Mouse (Mus musculus) MEL (cell line): ENCODE data around the gene Gpr63. TPM values are rescaled to one million over a fixed set of nuclear protein-coding genes. Genes with fewer than 3 reads are reported as not detected.

Source experiments
- DNase-seq: peaks from one replicate; pipeline ENCODE4 v3.0.0; 2011; ENCODE audit warnings: low read depth, low spot score
- H3K27ac ChIP-seq: 2 replicates; pipeline ENCODE4 v1.5.1; 2012; ENCODE audit warnings: low read depth, mild to moderate bottlenecking, control low read depth, low read length, moderate library complexity; ENCODE audit not compliant: control insufficient read depth
- H3K27me3 ChIP-seq, 2 experiments: fragments of 150-350 bp in 1 of 2; sonication (generic) in 1 of 2; 2 replicates each; pipeline ENCODE4 v1.6.1; 2012; ENCODE audit warnings: low read length in 2 of 2, mild to moderate bottlenecking in 2 of 2, improper control_type of control experiment in 1 of 2, moderate library complexity in 1 of 2; ENCODE audit not compliant: insufficient read depth in 2 of 2, control insufficient read depth in 1 of 2
- H3K36me3 ChIP-seq, 2 experiments: 2 replicates each; pipeline ENCODE4 v1.6.1; 2012 to 2014; ENCODE audit warnings: low read length in 2 of 2, improper control_type of control experiment in 1 of 2, inconsistent platforms in 1 of 2, mild to moderate bottlenecking in 1 of 2; ENCODE audit not compliant: insufficient read depth in 2 of 2, control insufficient read depth in 1 of 2
- H3K4me1 ChIP-seq, 2 experiments: fragments of 150-350 bp in 1 of 2; sonication (generic) in 1 of 2; 2 replicates each; pipeline ENCODE4 v1.6.1; 2012; ENCODE audit warnings: low read length in 2 of 2, improper control_type of control experiment in 1 of 2, mild to moderate bottlenecking in 1 of 2; ENCODE audit not compliant: insufficient read depth in 2 of 2, control insufficient read depth in 1 of 2
- H3K4me3 ChIP-seq, 2 experiments: fragments of 150-350 bp in 1 of 2; sonication (generic) in 1 of 2; 2 replicates each; pipeline ENCODE4 v1.5.1; 2012; ENCODE audit warnings: low read depth in 2 of 2, low read length in 2 of 2, mild to moderate bottlenecking in 2 of 2, moderate library complexity in 2 of 2, control low read depth in 1 of 2, improper control_type of control experiment in 1 of 2; ENCODE audit not compliant: control insufficient read depth in 1 of 2, insufficient read depth in 1 of 2
- H3K79me2 ChIP-seq: 2 replicates; pipeline ENCODE4 v1.6.1; 2012; ENCODE audit warnings: mild to moderate bottlenecking, low read length, moderate library complexity; ENCODE audit not compliant: control insufficient read depth, poor library complexity, insufficient read depth
- H3K9ac ChIP-seq: 2 replicates; pipeline ENCODE4 v1.6.1; 2012; ENCODE audit warnings: low read depth, mild to moderate bottlenecking, control low read depth, low read length, moderate library complexity; ENCODE audit not compliant: control insufficient read depth, poor library complexity, severe bottlenecking
- H3K9me3 ChIP-seq: fragments of 150-350 bp; sonication (generic); replicated peaks from 2 replicates; pipeline ENCODE4 v1.6.1; 2012; ENCODE audit warnings: mild to moderate bottlenecking, low read length, improper control_type of control experiment, moderate library complexity; ENCODE audit not compliant: insufficient read depth
- BHLHE40 ChIP-seq: IDR thresholded peaks from 2 replicates; pipeline ENCODE4 v1.6.1; 2012; ENCODE audit warnings: low read depth, mild to moderate bottlenecking, inconsistent platforms, low read length, improper control_type of control experiment, borderline replicate concordance
- CHD1 ChIP-seq: IDR thresholded peaks from 2 replicates; pipeline ENCODE4 v1.6.1; 2012; ENCODE audit warnings: low read depth, mild to moderate bottlenecking, inconsistent platforms, low read length, improper control_type of control experiment
- CHD2 ChIP-seq: IDR thresholded peaks from 2 replicates; pipeline ENCODE4 v1.6.1; 2011; ENCODE audit warnings: low read length, improper control_type of control experiment
- GATA1 ChIP-seq: IDR thresholded peaks from 2 replicates; pipeline ENCODE4 v1.6.1; 2011; ENCODE audit warnings: low read depth, low read length, improper control_type of control experiment
- MAX ChIP-seq: IDR thresholded peaks from 2 replicates; pipeline ENCODE4 v1.6.1; 2011; ENCODE audit warnings: low read length, improper control_type of control experiment
- MEF2A ChIP-seq: IDR thresholded peaks from 2 replicates; pipeline ENCODE4 v1.6.1; 2014; ENCODE audit warnings: low read depth, mild to moderate bottlenecking, inconsistent platforms, low read length, improper control_type of control experiment; ENCODE audit not compliant: poor library complexity, insufficient replicate concordance, severe bottlenecking; ENCODE audit errors: extremely low read depth
- POLR2A ChIP-seq, 2 experiments: IDR thresholded peaks; 2 replicates each; pipeline ENCODE4 v1.6.1; 2011 to 2012; ENCODE audit warnings: low read length in 2 of 2, mild to moderate bottlenecking in 2 of 2, control low read depth in 1 of 2, improper control_type of control experiment in 1 of 2, low read depth in 1 of 2, moderate library complexity in 1 of 2; ENCODE audit not compliant: control insufficient read depth in 1 of 2, insufficient read depth in 1 of 2, poor library complexity in 1 of 2
- POLR2AphosphoS2 ChIP-seq: IDR thresholded peaks from 2 replicates; pipeline ENCODE4 v1.6.1; 2011; ENCODE audit warnings: low read length, improper control_type of control experiment
- RCOR1 ChIP-seq: IDR thresholded peaks from 2 replicates; pipeline ENCODE4 v1.6.1; 2012; ENCODE audit warnings: low read depth, mild to moderate bottlenecking, inconsistent platforms, low read length, improper control_type of control experiment
- SMC3 ChIP-seq: IDR thresholded peaks from 2 replicates; pipeline ENCODE4 v1.6.1; 2011; ENCODE audit warnings: low read depth, low read length, improper control_type of control experiment
- ZC3H11A ChIP-seq: IDR thresholded peaks from 2 replicates; pipeline ENCODE4 v1.6.1; 2012; ENCODE audit warnings: low read depth, mild to moderate bottlenecking, inconsistent platforms, low read length, improper control_type of control experiment
- polyA plus RNA-seq, 2 experiments: library from polyadenylated mRNA; stranded (reverse) in 1 of 2; unstranded in 1 of 2; fragments of >175 nt in 1 of 2; fragments of >200 nt in 1 of 2; gene quantifications; 2 replicates each; pipeline versions ENCODE4 v1.2.1 to v1.2.4; 2012; ENCODE audit warnings: low replicate concordance in 2 of 2, low read depth in 1 of 2; ENCODE audit not compliant: insufficient read length in 2 of 2, insufficient read depth in 1 of 2, missing spikeins in 1 of 2
- total RNA-seq: library from RNA; depleted of rRNA; stranded (reverse); fragments of 300-350 nt; gene quantifications from 2 replicates; pipeline ENCODE4 v1.2.3, GENCODE M21; 2012

Gpr63 gene
- total and polyA plus RNA-seq, 3 experiments: not detected

GRCm38 (mm10) chr4:25029875-25030274 is 63.7 kb downstream of the Gpr63 start:
- no peaks in the 10 kb centered on the region for H3K79me2 ChIP-seq
- H3K9ac ChIP-seq: no peak overlapping the region
- H3K4me1 ChIP-seq: no peaks in the 10 kb centered on the region
- no peak overlapping the region for H3K27ac ChIP-seq
- TF ChIP-seq CHD1: no peak
- TF ChIP-seq ZC3H11A: no peak
- TF ChIP-seq BHLHE40: no peak
- no peak for TF ChIP-seq CHD2
- TF ChIP-seq POLR2AphosphoS2: no peak
- no peak for TF ChIP-seq SMC3
- TF ChIP-seq MAX: no peak
- no peak for TF ChIP-seq MEF2A
- no peak for TF ChIP-seq GATA1
- H3K4me3 ChIP-seq: no peak overlapping the region
- no peak for DNase-seq
- H3K27me3 ChIP-seq: no peaks in the 10 kb centered on the region
- no peaks in the 10 kb centered on the region for H3K36me3 ChIP-seq
- no peaks in the 10 kb centered on the region for H3K9me3 ChIP-seq

- H3K4me1 ChIP-seq: no peaks in the 10 kb centered on the region
- H3K36me3 ChIP-seq: no peaks in the 10 kb centered on the region
- H3K9ac ChIP-seq: no peak overlapping the region
- DNase-seq: no peak
- no peak for TF ChIP-seq CHD1
- no peak for TF ChIP-seq POLR2A (IDR thresholded peaks at IDR 0.05; ENCODE audit: control insufficient read depth in 1 of 2, insufficient read depth in 1 of 2, low read depth in 1 of 2, low read length in 2 of 2, poor library complexity in 1 of 2)
- H3K27me3 ChIP-seq: no peaks in the 10 kb centered on the region
- no peak overlapping the region for H3K27ac ChIP-seq
- no peaks in the 10 kb centered on the region for H3K9me3 ChIP-seq
- no peaks in the 10 kb centered on the region for H3K79me2 ChIP-seq
- no peak overlapping the region for H3K4me3 ChIP-seq
Measured at GRCm38 (mm10) chr4:25035158-25035791, 69.1 kb downstream of the Gpr63 start.

- no peak overlapping the region for H3K4me3 ChIP-seq
- H3K36me3 ChIP-seq: no peaks in the 10 kb centered on the region
- DNase-seq: no peak
- no peak overlapping the region for H3K27ac ChIP-seq
- H3K9ac ChIP-seq: no peak overlapping the region
- no peaks in the 10 kb centered on the region for H3K79me2 ChIP-seq
- no peaks in the 10 kb centered on the region for H3K27me3 ChIP-seq
- H3K9me3 ChIP-seq: no peaks in the 10 kb centered on the region
- no peak for TF ChIP-seq RCOR1
- no peaks in the 10 kb centered on the region for H3K4me1 ChIP-seq
Measured at GRCm38 (mm10) chr4:25035806-25036205, 69.6 kb downstream of the Gpr63 start.
